Mouse (Mus musculus) right cerebral cortex, adult 2 months (tissue): Measurements from ENCODE around the gene Rnf44.

Experiments
- DNase-seq, 2 experiments: peaks; one replicate each; pipeline ENCODE4 v3.0.0; 2021 to 2022; ENCODE audit warnings: low spot score in 2 of 2

Rnf44 gene

GRCm38 (mm10) chr13:54686139-54687053 is 7.3 kb downstream of the Rnf44 start:
- no peak for DNase-seq

- no peak for DNase-seq
These were observed 8.5 kb downstream of the Rnf44 start for GRCm38 (mm10) chr13:54685174-54685573.

- no peak for DNase-seq
These were observed 9.4 kb downstream of the Rnf44 start for GRCm38 (mm10) chr13:54684140-54684896.

GRCm38 (mm10) chr13:54683301-54683700 is 10.4 kb downstream of the Rnf44 start:
- DNase-seq = no peak

GRCm38 (mm10) chr13:54681291-54681690 is 12.4 kb downstream of the Rnf44 start:
- no peak for DNase-seq

DNA sequence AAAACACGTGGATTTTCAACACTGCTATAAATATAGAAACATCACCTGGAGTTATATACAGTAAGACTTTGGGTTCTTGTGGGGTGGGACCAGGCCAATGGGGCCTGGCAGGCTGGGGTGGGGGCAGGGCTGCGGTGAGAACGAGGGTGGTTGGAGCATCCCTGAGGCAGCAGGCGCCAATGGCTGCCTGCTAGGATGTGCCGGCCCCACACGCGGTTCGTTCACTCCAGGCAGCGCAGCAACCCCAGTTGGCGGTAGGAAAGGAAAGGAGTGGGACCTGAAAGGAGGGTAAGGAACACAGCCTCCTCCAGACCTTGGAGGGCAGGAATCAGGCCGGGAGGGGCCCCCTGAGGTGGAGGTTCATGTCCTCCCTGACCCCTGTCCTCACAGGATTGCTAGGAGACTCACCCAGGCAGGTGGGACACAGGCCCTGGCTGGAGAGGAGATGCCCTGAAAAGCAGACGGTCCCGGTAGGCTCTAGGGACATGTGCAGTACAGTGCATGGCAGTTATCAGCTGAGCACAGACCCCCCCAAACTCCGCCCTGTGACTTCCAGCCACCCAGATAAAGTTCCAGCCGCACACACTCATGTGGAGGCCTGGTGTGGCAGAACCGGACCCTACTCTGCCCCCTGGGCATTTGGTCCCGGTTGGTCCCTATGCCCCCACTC is 13.4 kb downstream of the Rnf44 start:
- no peak for DNase-seq

GRCm38 (mm10) chr13:54678263-54678662 is 15.4 kb downstream of the Rnf44 start:
- no peak for DNase-seq

DNA sequence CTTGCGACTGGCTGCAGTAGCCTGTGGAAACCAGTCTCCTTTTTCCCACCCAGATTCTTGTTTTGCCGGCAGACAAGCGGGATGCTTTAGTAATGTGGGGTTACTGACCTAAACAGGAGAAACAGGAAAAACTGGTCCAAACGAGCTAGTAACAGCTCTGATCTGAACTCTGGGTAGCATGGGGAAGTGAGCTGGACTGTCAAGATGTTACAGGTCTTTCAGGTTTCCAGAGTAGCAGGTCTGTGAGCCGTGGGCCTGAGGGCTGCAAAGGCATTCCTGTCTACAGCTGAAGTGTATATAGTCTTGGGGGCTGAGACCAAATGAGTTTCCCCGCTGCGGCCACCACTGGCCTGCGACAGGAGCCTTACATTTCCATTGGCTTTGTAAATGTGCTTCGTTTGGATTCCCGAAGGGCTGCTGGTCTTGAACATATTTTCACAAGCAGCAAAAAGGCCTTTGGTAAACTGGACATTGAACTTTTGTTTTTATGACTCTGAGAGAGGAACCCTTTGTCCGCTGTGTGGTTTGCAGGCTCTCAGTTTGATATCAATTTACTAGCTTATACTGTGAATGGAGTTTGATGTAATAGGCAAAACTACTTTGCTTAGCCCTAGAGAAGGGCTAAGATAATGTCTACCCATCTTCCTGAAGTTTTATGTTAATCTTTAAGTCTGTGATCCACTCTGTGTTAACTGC is 17.7 kb downstream of the Rnf44 start:
- DNase-seq = no peak

GRCm38 (mm10) chr13:54670491-54670890 is 23.2 kb downstream of the Rnf44 start:
- no peak for DNase-seq

DNA sequence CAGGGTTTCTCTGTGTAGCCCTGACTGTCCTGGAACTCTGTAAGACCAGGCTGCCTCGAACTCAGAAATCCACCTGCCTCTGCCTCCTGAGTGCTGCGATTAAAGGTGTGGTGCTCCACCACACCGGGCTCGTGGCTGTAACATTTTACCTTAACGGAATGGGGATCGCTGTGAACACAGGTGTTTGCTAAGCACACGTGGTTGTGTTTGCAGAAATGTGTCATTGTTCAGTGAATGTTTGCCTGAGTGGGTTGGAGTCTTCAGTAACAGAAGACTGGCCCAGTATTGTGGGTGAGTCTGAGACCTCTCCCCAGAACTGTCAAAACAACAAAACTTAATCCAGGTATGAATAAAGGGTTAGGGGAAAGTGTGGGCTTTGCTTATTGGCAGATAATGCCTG is 28.6 kb downstream of the Rnf44 start:
- DNase-seq = no peak

DNA sequence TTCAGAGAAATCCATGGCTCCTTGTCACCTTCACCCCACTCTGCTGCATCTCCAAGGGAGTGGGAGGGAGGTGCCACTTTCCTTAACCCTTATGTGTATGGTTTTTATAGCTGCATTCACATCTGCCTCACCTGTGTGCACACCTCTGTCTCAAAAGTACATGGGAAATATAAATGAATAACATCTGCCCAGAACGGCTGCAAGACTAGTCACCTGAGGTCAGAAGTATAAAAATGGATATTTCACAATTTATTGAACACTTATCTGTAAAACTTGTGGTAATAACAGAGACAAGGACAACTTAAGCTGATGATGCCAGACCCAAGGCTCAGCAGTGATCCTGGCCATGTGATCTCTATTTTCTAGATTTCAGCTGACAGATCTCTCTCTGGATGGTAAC is 29.2 kb downstream of the Rnf44 start:
- DNase-seq = no peak

- DNase-seq = no peak
These were observed 29.7 kb downstream of the Rnf44 start for GRCm38 (mm10) chr13:54663999-54664398.

DNA sequence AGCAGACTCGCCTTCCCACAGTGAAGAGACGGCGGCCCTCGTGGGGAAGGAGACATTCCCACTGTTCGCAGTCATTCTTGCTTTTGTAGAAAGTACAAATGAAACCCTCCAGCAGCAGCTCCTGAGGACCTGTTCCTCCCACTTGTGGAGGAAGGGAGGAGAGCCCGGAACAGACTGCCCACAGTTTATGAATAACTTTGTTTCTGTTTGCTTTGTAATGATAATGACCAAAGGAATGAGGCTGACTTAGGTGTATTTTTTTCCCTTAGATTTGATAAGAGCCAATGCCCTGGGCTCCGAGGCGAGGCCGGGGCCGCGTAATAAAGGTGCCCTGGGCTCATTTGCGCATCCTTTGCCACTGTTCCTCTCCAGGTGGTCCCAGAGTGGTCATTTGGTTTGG is 32.3 kb downstream of the Rnf44 start:
- no peak for DNase-seq

DNA sequence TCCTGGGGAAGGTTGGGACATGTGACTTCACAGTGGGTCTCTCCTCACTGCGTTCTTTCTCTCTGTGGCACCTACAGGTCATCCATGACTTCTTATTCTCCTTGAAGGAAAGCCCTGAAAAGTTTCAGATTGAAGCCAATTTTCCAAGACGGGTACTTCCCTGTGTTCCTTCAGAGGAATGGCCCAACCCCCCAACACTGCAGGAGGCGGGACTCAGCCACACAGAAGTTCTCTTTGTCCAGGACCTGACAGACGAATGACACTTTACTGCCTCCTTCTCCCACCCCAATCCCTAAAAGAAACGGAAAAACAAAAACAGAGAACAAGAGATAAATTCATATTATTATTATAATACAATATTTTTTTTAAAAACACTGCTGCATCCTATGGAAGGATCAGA is 32.8 kb downstream of the Rnf44 start:
- no peak for DNase-seq

- DNase-seq = no peak
These were observed 43.2 kb downstream of the Rnf44 start for GRCm38 (mm10) chr13:54650461-54650860.

DNA sequence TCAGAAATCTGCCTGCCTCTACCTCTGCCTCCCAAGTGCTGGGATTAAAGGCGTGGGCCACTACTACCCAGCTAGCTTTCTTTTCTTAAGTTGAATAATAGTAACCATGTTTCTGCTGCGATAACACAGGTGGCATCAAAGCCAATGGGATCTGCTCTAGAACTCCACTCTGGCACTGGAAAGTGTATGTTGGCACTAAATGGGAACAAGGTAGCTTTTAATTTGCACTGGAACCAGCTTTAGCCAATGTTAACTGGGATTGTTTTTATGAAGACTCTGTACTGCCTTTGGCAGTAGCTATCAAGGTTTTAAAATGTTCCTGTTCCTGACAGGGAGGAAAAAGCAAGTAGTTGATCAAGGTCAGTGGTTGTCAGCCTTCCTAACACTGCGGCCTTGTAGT is 58.7 kb downstream of the Rnf44 start:
- no peak for DNase-seq

- no peak for DNase-seq
These were observed 60.9 kb downstream of the Rnf44 start for GRCm38 (mm10) chr13:54632731-54633277.
